Mouse (Mus musculus) right cerebral cortex, adult 2 months (tissue): ENCODE data around the gene Cblc.

Experiments used
- DNase-seq, 2 experiments: peaks; one replicate each; pipeline ENCODE4 v3.0.0; 2021 to 2022; ENCODE audit warnings: low spot score in 2 of 2

Cblc gene

DNA sequence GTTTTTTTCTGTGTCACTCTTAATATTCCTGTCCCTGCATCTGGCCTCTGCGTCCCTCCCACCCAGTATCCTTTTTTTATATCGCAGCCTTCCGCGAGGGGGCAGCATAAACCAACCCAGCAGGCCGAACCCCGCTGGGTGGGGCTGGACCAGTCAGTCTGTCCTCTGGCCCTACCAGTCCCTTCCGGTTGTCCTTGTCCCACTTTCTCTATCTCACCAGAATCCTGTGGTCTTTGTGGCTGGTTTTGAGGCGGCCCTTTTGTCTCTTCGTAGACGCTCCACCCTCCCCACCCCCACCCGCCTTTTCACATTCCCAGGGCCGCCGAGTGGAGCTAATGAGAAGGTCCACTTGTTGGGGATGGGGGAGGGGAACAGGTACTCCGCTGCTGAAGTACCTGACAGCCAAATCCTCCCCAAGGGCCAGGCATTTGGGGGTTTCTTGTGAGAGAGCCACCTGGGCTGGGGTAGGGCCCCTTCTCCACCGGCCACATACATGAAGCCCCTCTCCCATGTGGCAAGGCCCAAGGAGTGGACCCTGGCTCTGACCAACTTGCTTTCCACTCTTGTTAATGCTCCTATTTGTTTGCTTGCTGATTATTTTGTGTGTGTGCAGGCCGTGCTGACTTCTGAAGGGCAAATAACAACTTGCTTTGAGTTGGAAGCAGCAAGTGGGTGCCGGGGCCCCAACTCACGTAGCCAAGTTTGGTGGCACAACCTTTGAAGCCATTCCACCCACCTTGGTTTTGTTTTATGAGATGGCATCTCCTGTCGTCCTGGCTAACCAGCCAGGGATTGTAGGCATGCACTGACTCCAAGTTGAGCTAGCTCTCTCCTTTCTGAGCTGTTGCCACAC lies 46.2 kb downstream of the Cblc start, which contains the start of gene Nectin2:
Gene Nectin2 (minus strand): TSS at position 267 of the 853 bp plus-strand sequence.
- DNase-seq = peak; percentile 76 to 83

DNA sequence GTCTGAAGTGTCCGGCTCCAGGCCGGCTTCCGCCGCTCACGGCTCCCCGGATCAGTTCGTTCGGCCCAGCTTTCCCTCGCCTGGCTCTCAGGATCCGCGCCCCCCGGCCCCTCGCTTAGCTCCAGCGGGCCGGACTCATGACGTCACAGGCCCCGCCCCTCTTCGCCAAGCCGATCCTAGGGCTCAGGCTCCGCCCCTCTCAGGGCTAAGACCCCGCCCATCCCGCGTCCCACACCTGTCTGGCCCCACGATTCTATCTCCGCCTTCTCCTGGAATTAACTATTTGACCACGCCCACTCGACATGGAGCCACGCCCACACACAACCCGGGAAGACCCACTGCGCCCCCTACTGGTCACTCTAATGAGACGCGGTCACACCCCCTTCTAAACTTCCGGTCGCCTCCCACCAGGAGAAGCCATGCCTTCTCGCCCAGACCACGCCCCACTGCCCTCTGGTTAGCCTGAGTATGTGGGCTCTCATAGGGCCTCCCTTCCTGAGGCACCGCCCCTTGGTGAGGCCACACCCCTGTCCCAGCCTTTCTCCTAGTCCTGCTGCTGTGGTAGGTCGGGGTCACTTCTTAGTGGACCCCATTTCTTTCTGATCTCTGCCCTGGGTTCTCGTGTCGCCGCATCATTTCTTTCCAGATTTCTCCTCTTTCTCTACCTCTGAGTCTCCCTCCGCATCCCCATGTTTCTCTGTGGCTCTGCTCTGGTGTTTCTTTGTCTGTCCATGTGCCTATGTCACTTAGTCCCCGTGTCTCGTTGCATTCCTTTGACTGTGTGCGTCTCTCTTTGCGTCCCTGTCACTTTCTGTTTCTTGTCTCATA lies 47.0 kb downstream of the Cblc start:
- peak; percentile 89 for DNase-seq

GRCm38 (mm10) chr7:19748219-19749195 lies 48.1 kb downstream of the Cblc start:
- no peak for DNase-seq

DNA sequence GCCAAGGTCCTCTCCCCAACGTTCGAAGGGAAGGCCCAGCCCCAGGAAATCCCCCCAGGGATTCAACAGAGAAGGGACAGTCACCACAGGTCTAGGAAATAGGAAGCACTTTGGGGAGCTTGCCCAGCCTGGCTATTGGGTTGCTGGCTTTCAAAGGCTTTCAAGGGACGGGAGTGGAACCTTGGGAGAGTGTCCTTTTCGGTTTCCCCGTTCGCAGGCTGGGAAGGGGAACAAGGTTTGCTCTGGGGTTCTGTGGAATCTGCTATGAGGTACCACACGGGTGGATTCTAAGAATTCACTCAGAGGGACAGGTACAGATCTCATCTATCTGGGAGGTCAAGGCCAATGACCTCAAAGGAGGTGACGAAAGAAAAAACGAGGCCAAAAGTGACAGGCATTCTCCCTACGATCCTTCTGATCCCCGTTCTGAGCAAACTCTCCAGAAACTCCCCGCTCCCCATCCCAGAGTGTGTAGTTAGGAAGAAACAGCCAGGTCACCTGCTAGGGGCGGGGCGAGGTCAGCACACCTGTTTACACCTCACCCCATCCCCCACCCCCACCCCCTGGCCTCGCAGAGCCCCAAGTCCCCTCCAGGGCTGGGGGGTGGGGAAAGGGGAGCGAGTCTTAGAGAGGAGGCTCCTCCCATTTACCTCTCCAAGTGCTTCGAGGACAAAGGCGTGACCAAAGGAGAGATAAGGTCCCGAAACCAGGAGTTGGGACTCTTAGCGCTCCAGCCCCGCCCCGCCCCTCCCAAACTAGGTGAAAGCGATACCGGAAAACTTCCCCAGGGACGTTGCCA lies 49.0 kb downstream of the Cblc start:
- no peak for DNase-seq

DNA sequence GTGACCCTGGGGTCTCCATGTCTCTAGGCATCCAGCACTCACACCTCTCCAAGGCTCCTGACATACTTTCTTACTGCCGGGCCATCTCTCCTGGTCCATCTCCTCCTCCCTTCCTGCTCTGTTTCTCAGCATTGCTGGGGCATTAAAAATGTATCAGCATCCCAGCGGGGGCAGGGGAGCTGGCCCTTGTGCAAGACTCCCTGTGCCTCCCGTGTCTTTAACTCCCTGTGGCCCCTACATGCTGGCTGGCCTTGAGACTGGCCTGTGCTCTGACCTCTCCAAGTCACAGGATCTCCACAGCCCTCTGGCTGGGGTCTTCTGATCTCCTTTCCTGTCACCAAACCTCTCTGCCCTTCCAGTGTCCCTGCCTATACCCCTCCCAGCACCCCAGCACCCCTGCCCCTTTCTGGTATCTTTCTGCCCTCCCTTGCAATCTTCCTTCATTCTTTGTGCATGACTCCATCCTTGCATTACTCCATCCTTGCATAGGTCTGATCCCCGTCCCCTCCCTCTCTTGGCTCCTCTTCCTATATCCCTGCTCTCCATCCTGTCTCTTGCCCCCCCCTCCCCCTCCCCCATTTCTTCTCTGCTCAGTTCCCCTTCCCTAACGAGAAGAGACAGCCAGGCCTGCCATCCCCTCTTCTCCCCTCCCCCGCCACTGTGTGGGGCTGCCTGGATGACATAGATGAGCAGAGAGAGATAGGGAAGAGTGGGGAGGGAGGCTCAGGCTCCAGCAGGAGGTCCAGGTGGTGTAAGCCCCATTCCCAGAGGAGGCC lies 50.0 kb downstream of the Cblc start:
- DNase-seq = no peak

- DNase-seq = no peak
Observed at GRCm38 (mm10) chr7:19745971-19746370, 50.6 kb downstream of the Cblc start.

- DNase-seq = no peak
Observed at GRCm38 (mm10) chr7:19744590-19745385, 51.8 kb downstream of the Cblc start.

DNA sequence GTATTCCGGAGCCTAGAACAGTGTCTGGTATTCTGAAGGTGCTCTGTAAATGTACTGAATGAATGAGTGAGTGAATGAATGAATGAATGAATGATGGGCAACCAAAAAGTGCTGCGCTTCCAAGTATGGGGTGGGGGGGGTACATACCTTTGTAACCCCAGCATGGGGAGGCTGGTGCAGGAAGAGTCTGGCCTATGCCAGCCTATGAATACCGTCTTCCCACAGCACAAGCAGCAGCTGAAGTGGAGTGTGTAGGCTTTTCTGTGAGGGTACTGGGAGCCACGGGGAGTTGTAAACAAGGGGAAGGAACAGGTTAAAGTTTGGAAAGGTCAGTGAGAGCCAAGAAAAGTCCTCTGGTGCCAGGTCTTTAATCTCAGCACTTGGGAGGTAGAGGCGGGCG lies 52.8 kb downstream of the Cblc start:
- no peak for DNase-seq

- no peak for DNase-seq
Observed at GRCm38 (mm10) chr7:19742468-19742867, 54.1 kb downstream of the Cblc start.

DNA sequence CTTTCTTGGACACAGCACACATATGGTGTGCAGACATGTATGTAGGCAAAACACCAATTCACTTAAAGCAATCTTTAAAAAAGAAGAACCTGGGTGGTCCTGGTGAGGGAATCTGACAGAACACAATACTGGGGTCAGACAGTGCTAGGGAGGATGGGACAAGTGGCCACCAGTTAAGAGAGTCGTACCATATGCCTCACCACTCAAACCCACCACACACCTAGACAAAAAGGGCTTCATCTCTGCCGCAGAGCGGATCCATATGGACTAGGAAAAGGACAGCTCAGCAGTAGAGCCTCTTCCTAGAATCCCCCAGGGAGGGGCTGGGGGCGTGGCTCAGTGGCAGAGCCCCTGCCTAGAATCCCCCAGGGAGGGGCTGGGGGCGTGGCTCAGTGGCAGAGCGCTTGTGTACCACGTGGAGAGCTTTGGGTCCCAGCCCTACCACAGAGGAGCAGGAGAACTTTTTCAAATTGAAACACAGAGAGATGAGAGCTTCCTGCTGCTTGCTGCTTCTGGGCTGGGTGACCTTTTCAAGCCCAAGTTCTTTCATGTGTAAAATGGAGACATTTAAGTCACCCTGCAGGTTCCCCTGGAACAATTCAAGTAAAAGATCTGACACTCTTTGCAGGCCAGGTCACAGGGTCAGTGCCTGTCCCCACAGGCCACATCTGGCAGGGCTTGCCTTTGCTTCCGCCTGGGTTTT lies 55.1 kb downstream of the Cblc start:
- DNase-seq = no peak

DNA sequence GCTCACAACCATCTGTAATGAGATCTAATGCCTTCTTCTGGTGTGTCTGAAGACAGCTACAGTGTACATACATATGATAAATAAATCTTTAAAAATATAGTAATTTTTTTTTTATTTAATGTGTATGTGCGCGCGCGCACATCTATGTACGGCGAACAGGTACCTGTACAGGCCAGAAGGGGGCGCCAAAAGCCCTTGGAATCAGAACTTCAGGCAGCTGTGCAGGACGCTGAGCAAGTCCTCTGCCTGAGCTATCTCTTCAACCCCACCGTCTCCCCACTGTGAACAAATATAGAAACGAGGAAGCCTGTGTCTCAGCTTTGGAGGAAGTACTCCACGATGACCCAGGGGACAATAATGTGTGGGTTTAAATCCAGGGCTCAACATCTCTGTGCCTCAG lies 56.3 kb downstream of the Cblc start:
- no peak for DNase-seq

DNA sequence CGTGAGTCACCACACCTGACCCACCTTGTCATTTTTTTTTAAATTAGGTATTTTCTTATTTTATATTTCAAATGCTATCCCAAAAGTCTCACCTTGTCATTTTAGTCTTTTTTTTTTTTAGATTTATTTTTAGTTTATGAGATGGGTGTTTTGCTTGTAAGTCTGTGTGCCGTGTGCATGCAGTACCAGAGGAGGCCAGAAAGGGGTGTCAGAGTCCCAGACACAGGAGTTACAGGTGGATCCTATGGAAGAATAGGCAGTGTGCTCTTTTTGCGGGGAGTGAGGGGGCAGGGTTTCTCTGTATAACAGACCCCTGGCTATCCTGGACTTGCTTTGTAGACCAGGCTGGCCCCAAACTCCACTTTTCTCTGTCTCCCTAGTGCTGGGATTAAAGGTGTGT lies 57.8 kb downstream of the Cblc start:
- DNase-seq = no peak

DNA sequence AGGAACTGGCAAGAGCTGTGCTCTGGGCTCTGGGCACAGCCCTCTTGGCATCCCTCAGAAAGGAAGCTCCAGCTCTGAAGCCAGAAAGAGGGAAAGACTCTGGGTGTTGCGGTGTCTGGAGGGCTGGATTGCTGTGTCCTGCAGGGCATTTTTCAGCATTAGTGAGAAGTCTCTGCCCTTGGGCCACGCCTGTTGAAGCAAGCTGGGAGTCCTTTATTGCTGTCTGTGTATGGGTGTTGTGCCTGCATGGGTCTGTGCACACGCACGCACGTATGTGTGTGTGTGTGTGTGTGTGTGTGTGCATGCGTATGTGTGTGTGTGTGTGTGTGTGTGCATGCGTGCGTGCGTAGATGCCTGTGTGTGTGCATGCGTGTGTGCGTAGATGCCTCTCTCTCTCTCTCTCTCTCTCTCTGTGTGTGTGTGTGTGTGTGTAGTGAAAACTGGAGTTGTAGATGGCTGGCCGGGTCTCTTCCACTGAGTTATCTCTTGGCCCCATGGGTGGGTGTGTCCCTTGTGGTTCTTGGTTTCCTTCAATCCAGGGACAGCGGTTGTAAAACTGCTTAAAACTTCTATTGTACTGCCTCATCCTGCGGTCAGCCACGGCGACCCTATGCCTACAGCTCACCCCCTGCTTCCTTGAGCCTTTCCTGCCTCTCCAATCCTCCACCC lies 60.1 kb downstream of the Cblc start:
- DNase-seq = no peak

GRCm38 (mm10) chr7:19734178-19734666 lies 62.4 kb downstream of the Cblc start:
- DNase-seq = no peak
